Comparison of ENCODE assay signal across 14 mouse cellular contexts in genomic region chr9:66630931-66631330, GRCm38 (mm10). TPM values are rescaled to one million over a fixed set of nuclear protein-coding genes. Genes with fewer than 3 reads are reported as not detected.
DNase-seq lines count a peak whose midpoint lies in the region; TF ChIP-seq lines count a peak whose summit lies in the region.
"Had no signal": no experiment of that assay in that cellular context is flagged by ENCODE, and none has a peak within 500 bp of the region (broad histone marks: within the 10 kb centered on the region; RNA-seq: fewer than 3 reads in every experiment).

No protein-coding gene starts in this region.

- no peak for TF ChIP-seq CTCF in lung, adult 2 months (IDR thresholded peaks at IDR 0.05; ENCODE audit: insufficient read depth, low read length)

- intact Hi-C loops in heart, postnatal 36 days (cut with DNase I) = no loop called here
- intact Hi-C loops in left cerebral cortex, postnatal 36 days (cut with DNase I) = no loop called here

- H3K9me3 ChIP-seq in forebrain, embryonic 10.5 days = no peaks in the 10 kb centered on the region
- H3K9me3 ChIP-seq: heart, embryonic 10.5 days; hindbrain, embryonic 13.5 days; limb, embryonic 15.5 days had no signal

- TF ChIP-seq POLR2A in lung, adult 2 months (IDR thresholded peaks at IDR 0.05; ENCODE audit: borderline replicate concordance, extremely low read depth, low read depth, low read length) = no peak

- WGBS in lung, adult 2 months = 41% methylated on average over 1 of the region's 1 CpGs
- WGBS in forebrain, embryonic 10.5 days = 22% methylated on average over 1 of the region's 1 CpGs

- H3K36me3 ChIP-seq in forebrain, embryonic 10.5 days (replicated peaks) = no peaks in the 10 kb centered on the region
- H3K36me3 ChIP-seq: heart, embryonic 10.5 days; hindbrain, embryonic 13.5 days; limb, embryonic 15.5 days had no signal

- H3K27me3 ChIP-seq in forebrain, embryonic 10.5 days (ENCODE audit: poor library complexity, severe bottlenecking) = no peaks in the 10 kb centered on the region
- H3K27me3 ChIP-seq: hindbrain, embryonic 13.5 days; limb, embryonic 15.5 days had no signal

- H3K27ac ChIP-seq in forebrain, embryonic 10.5 days = no peak overlapping the region
- H3K27ac ChIP-seq: heart, embryonic 10.5 days; hindbrain, embryonic 13.5 days; kidney, postnatal 0 days; limb, embryonic 15.5 days; stomach, postnatal 0 days had no signal

- H3K4me3 ChIP-seq in lung, adult 2 months (replicated peaks; ENCODE audit: extremely low read depth, low read depth, low read length) = no peak overlapping the region
- no peak overlapping the region for H3K4me3 ChIP-seq in forebrain, embryonic 10.5 days
- H3K4me3 ChIP-seq: erythroblast, embryonic 14.5 days; heart, embryonic 10.5 days; hindbrain, embryonic 13.5 days; limb, embryonic 15.5 days had no signal

- H3K4me1 ChIP-seq in lung, adult 2 months (ENCODE audit: control insufficient read depth, insufficient read depth, low read length) = peaks cover 3% of the 10 kb centered on the region; the same call in 1 of the 2 replicates
- peaks cover 29% of the 10 kb centered on the region for H3K4me1 ChIP-seq in forebrain, embryonic 10.5 days
- H3K4me1 ChIP-seq: limb, embryonic 15.5 days had no signal

- DNase-seq in heart, adult 18-20 months = peak; percentile 45 to 60
- DNase-seq in heart, postnatal 36 days = no peak
- DNase-seq in lung, postnatal 36 days = peak; percentile 25
- DNase-seq in lung, adult 2 months = no peak
- peak; percentile 71 for DNase-seq in ZHBTc4 (ENCODE audit: low read depth, low spot score)
- DNase-seq in forebrain, embryonic 10.5 days (ENCODE audit: extremely low spot score, low spot score) = no peak
- no peak for DNase-seq in left cerebral cortex, postnatal 36 days (ENCODE audit: low spot score in 2 of 2)
- DNase-seq: cerebellum, postnatal 10 days had no signal

RNA-seq across cellular contexts. Expression of gene Usp3, which starts 38.0 kb away (rescaled TPM):
- total RNA-seq in heart, adult 18-20 months (2021) = 10 to 100 TPM; 14.4 to 19.6 TPM
- total RNA-seq in heart, postnatal 36 days (2021) = 10 to 100 TPM; 22.1 to 30.2 TPM
- polyA plus RNA-seq in lung, adult 2 months (2012; rRNA removed) = 10.8 and 15.6 TPM in 2 replicates
- polyA plus RNA-seq in forebrain, embryonic 10.5 days (2016; fragmentation: Nextera tagmentation; extraction: Ambion mirVana) = 95.1 and 101 TPM in 2 replicates
- total RNA-seq in left cerebral cortex, postnatal 36 days (2021) = 10 to 100 TPM; 33.5 to 36.8 TPM

Comparison
In these comparisons a context has a peak if more than half of its experiments do, and no peak if none do; other contexts are left out.
1. DNase-seq: peak in heart, adult 18-20 months (2 of 2), lung, postnatal 36 days (single experiment) and ZHBTc4 (single experiment); none in heart, postnatal 36 days (0 of 2), lung, adult 2 months (single experiment), forebrain, embryonic 10.5 days (single experiment) and left cerebral cortex, postnatal 36 days (0 of 2).